Mouse (Mus musculus): ENCODE results near the gene Heg1. TPM values are rescaled to one million over a fixed set of nuclear protein-coding genes. Genes with fewer than 3 reads are reported as not detected.

Heg1 gene
- polyA plus RNA-seq, 1 experiment from 2014 or later, result 17.3 TPM

DNA sequence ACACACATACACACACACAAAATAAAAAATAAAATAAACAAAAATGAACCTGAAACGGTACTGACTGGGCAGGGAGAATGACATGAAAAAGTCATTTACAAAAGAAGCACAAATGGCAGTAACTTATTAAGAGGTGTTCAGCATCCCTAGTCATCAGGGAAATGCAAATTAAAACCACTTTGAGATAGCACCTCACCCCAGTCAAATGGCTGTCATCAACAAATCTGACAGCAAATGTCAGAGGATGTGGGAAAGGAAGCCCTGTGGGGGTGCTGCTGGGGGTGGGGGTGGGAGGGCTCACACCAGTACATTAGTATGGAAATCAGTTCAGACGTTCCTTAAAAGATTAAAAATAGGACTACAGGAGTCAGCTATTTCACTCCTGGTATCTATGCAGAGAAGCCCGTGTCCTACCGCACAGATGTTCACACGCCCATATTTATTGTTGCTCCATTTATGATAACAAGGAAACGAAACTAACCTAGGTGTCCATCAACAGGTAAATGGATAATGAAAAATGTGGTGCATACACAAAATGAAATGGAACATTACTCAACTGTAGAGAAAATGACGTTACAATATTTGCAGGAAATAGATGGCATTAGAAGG is 63.3 kb downstream of the Heg1 start:
- Histone ChIP-seq H3K4me1 (ENCODE audit: insufficient read depth, low read length) (no peaks in the 10 kb centered on the region), H3K27ac (ENCODE audit: low read length) (no peak overlapping the region), H3K36me3 (ENCODE audit: insufficient read depth, low read length) (0 out of 2 replicates have a peak, but pooled peaks cover 3% of the 10 kb centered on the region), H3K27me3 (ENCODE audit: insufficient read depth, low read length) (no peaks in the 10 kb centered on the region), H3K9ac (replicated peaks; ENCODE audit: low read length) (no peak overlapping the region), H3K4me3 (ENCODE audit: low read length) (no peak overlapping the region), H3K4me2 (replicated peaks; ENCODE audit: low read depth, low read length) (no peak overlapping the region), H3K9me3 (ENCODE audit: low read length) (no peaks in the 10 kb centered on the region)
- ATAC-seq (ENCODE audit: low FRiP score, low TSS enrichment), result no peak
- WGBS, result 68% methylated on average over 7 of the region's 7 CpGs

DNA sequence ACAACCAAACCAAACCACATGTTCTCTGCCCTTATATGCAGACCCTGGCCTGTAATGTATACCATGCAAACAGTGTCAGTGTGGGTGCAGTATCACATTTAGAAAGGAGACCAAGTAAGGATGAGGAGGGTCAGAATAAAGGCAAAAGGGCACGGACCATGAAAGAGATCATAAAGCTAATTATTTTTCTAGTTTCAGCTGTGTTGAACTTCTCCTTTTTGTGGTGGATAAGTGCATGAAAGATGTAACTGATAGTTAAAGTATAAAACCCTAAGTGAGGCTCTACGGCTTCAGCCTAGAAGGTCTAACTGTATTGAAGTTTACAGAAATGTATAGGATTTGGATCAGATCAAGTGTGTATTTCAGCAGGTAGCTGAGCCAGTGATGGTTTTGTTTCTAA is 63.8 kb downstream of the Heg1 start:
- no peak for ATAC-seq (ENCODE audit: low FRiP score, low TSS enrichment)
- no peaks in the 10 kb centered on the region for H3K9me3 ChIP-seq (ENCODE audit: low read length)
- no peak overlapping the region for H3K27ac ChIP-seq (ENCODE audit: low read length)
- WGBS, result 81% methylated on average over 2 of the region's 2 CpGs
- 0 out of 2 replicates have a peak, but pooled peaks cover 3% of the 10 kb centered on the region for H3K36me3 ChIP-seq (ENCODE audit: insufficient read depth, low read length)
- H3K4me2 ChIP-seq (replicated peaks; ENCODE audit: low read depth, low read length), result no peak overlapping the region
- H3K4me1 ChIP-seq (ENCODE audit: insufficient read depth, low read length), result no peaks in the 10 kb centered on the region
- H3K4me3 ChIP-seq (ENCODE audit: low read length), result no peak overlapping the region
- H3K27me3 ChIP-seq (ENCODE audit: insufficient read depth, low read length), result no peaks in the 10 kb centered on the region
- H3K9ac ChIP-seq (replicated peaks; ENCODE audit: low read length), result no peak overlapping the region

DNA sequence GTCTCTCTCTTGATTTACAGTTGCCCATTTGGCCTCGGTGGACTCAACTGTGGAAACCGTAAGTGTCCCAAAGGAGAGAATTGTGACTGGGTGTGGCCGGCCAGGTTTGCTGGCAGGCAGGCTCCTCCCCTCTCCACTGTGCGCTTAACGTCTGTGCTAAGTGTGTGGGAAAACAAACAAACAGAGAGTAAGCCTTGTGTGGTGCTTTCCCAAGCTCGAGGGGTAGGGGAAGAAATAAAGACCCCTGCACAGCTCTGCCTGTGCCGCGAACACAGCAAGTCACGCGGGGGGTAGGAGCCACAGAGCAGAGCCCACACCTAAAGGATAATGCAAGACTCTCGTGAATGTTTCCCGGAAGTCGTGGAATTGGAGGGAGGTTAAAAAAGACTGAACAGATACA is 67.0 kb downstream of the Heg1 start:
- Histone ChIP-seq H3K9ac (replicated peaks; ENCODE audit: low read length) (no peak overlapping the region), H3K27ac (ENCODE audit: low read length) (no peak overlapping the region), H3K4me2 (replicated peaks; ENCODE audit: low read depth, low read length) (peak overlapping the region; percentile 45), H3K36me3 (ENCODE audit: insufficient read depth, low read length) (0 out of 2 replicates have a peak, but pooled peaks cover 3% of the 10 kb centered on the region), H3K27me3 (ENCODE audit: insufficient read depth, low read length) (no peaks in the 10 kb centered on the region), H3K4me3 (ENCODE audit: low read length) (peak overlapping the region; percentile 31), H3K9me3 (ENCODE audit: low read length) (no peaks in the 10 kb centered on the region), H3K4me1 (ENCODE audit: insufficient read depth, low read length) (no peaks in the 10 kb centered on the region)
- WGBS, result 25% methylated on average over 13 of the region's 13 CpGs
- no peak; the same call in 1 of the 2 replicates for ATAC-seq (ENCODE audit: low FRiP score, low TSS enrichment)

DNA sequence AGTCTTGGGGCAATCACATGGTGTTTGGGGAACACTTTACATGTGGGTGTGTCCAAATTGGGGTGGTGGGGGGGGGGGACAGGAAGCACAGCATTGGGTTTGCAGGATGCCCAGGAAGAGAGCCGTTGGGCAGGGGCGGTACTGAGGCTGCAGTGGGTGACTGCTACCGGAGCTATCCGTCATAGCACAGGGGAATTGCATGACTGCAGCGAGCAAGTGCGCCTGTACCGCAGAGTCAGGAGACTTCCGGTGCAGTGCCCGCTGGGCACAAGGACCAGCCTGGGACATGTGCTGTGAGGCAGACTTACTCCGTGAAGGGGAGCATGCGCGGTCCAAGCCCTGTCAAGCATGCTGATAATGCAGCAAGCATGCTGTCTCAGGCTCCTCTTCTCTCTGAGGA is 67.4 kb downstream of the Heg1 start:
- Histone ChIP-seq H3K36me3 (ENCODE audit: insufficient read depth, low read length) (peaks cover 6% of the 10 kb centered on the region; the same call in 1 of the 2 replicates), H3K4me3 (ENCODE audit: low read length) (peak overlapping the region; percentile 31), H3K27me3 (ENCODE audit: insufficient read depth, low read length) (no peaks in the 10 kb centered on the region), H3K4me1 (ENCODE audit: insufficient read depth, low read length) (no peaks in the 10 kb centered on the region), H3K4me2 (replicated peaks; ENCODE audit: low read depth, low read length) (peak overlapping the region; percentile 45), H3K27ac (ENCODE audit: low read length) (no peak overlapping the region), H3K9ac (replicated peaks; ENCODE audit: low read length) (no peak overlapping the region), H3K9me3 (ENCODE audit: low read length) (no peaks in the 10 kb centered on the region)
- 67% methylated on average over 12 of the region's 12 CpGs for WGBS
- no peak for ATAC-seq (ENCODE audit: low FRiP score, low TSS enrichment)

DNA sequence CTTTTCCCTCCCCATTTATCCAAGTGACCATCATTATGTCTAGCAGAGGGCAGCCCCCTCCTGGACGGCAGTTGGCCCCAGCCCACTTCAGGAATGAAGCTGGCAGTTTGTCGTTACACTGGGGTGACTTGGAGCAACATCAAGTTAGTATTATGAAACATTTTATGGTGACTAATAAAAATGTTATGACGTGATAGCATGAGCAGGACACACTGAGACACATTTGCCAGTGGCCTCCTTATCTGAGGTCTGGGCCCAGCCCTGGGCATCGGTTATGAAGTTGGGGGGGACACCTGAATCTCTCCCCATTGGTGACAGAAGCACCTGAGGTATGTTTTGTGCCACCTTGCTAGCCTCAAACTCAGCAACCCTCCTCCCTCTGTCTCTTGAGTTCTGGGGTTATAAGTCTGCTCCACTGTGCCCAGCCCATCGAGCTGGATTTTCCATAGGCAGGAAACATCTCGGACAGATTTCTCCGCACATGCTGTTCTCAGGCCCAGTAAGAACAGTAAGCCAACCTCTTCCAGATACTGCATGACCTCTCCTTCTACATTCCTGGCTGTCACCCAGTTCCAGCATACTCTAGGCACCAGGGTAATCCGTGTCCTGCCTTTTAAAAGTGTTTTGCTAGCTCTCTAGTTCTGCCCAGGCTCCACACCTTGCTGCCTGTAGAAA is 68.9 kb downstream of the Heg1 start:
- H3K4me2 ChIP-seq (replicated peaks; ENCODE audit: low read depth, low read length), result no peak overlapping the region
- H3K9ac ChIP-seq (replicated peaks; ENCODE audit: low read length), result no peak overlapping the region
- 83% methylated on average over 8 of the region's 8 CpGs for WGBS
- H3K4me1 ChIP-seq (ENCODE audit: insufficient read depth, low read length), result no peaks in the 10 kb centered on the region
- H3K27ac ChIP-seq (ENCODE audit: low read length), result no peak overlapping the region
- H3K4me3 ChIP-seq (ENCODE audit: low read length), result no peak overlapping the region
- H3K27me3 ChIP-seq (ENCODE audit: insufficient read depth, low read length), result no peaks in the 10 kb centered on the region
- no peaks in the 10 kb centered on the region for H3K9me3 ChIP-seq (ENCODE audit: low read length)
- ATAC-seq (ENCODE audit: low FRiP score, low TSS enrichment), result no peak
- H3K36me3 ChIP-seq (ENCODE audit: insufficient read depth, low read length), result peaks cover 6% of the 10 kb centered on the region; the same call in 1 of the 2 replicates

DNA sequence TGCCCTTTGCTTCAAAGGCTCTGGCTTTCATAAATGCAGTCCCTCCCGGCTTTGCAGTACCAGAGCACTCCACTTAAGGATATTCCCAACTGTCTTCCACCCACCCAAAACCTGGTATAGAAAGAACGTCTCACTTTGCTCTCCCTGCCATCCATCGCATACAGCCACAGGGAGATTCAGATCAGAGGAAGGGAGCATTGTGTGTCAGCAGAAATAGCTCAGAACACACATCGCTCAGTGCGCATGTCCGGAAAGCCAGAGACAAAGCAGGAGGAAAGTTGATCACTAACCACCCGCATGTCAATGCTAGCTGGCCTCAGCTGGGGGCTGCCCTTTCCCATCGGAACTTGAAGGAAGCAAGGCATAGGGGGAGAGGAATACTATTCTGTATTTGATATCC is 71.1 kb downstream of the Heg1 start:
- H3K36me3 ChIP-seq (ENCODE audit: insufficient read depth, low read length), result peaks cover 6% of the 10 kb centered on the region; the same call in 1 of the 2 replicates
- H3K4me2 ChIP-seq (replicated peaks; ENCODE audit: low read depth, low read length), result no peak overlapping the region
- H3K27ac ChIP-seq (ENCODE audit: low read length), result no peak overlapping the region
- H3K9ac ChIP-seq (replicated peaks; ENCODE audit: low read length), result no peak overlapping the region
- WGBS, result 80% methylated on average over 8 of the region's 8 CpGs
- no peaks in the 10 kb centered on the region for H3K4me1 ChIP-seq (ENCODE audit: insufficient read depth, low read length)
- no peaks in the 10 kb centered on the region for H3K27me3 ChIP-seq (ENCODE audit: insufficient read depth, low read length)
- H3K4me3 ChIP-seq (ENCODE audit: low read length), result no peak overlapping the region
- H3K9me3 ChIP-seq (ENCODE audit: low read length), result no peaks in the 10 kb centered on the region
- ATAC-seq (ENCODE audit: low FRiP score, low TSS enrichment), result no peak

DNA sequence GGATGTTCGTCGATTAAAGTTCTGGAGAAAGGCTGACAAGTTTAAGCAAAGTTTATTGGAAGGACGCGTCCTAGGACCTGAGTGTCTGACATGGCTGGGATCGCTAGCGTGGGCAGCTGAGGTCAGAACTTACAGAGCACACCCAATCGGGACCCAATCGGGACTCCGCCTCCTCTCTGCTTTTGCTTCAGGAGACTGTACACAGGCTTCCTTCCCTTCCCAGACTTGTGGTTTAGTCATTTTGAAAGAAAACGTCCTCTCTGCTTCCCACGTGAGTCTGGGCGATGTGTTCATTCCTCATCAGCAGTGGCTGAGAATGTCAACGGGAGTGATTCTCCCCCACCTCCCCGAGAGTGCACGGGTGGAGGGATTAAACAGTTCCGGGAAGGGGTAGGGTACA is 71.8 kb downstream of the Heg1 start:
- WGBS, result 73% methylated on average over 16 of the region's 16 CpGs
- peaks cover 6% of the 10 kb centered on the region; the same call in 1 of the 2 replicates for H3K36me3 ChIP-seq (ENCODE audit: insufficient read depth, low read length)
- H3K27ac ChIP-seq (ENCODE audit: low read length), result no peak overlapping the region
- no peak overlapping the region for H3K9ac ChIP-seq (replicated peaks; ENCODE audit: low read length)
- H3K4me1 ChIP-seq (ENCODE audit: insufficient read depth, low read length), result 0 out of 2 replicates have a peak, but pooled peaks cover 3% of the 10 kb centered on the region
- H3K4me2 ChIP-seq (replicated peaks; ENCODE audit: low read depth, low read length), result no peak overlapping the region
- no peaks in the 10 kb centered on the region for H3K27me3 ChIP-seq (ENCODE audit: insufficient read depth, low read length)
- H3K4me3 ChIP-seq (ENCODE audit: low read length), result no peak overlapping the region
- H3K9me3 ChIP-seq (ENCODE audit: low read length), result no peaks in the 10 kb centered on the region
- ATAC-seq (ENCODE audit: low FRiP score, low TSS enrichment), result no peak

DNA sequence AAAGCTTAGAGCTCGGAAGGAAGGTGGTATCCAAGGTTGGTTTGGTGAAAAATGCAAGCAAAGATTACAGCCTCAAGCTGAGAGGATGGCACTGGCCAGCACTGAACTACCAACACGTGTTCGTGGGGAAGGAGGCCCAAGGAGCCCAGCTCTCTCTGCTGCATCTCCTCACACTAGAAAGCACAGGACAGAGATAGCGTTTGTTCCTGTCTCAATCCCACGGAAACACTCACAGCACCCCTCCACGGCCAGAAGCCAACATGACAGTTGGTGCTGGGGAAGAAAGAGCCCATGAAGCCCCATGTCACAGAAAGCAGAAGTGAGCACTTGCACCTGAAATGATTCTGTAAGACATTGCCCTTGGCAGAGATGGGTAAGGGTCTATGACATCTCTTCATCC is 72.2 kb downstream of the Heg1 start:
- H3K27me3 ChIP-seq (ENCODE audit: insufficient read depth, low read length), result no peaks in the 10 kb centered on the region
- ATAC-seq (ENCODE audit: low FRiP score, low TSS enrichment), result no peak
- no peak overlapping the region for H3K27ac ChIP-seq (ENCODE audit: low read length)
- no peak overlapping the region for H3K4me2 ChIP-seq (replicated peaks; ENCODE audit: low read depth, low read length)
- no peak overlapping the region for H3K9ac ChIP-seq (replicated peaks; ENCODE audit: low read length)
- no peak overlapping the region for H3K4me3 ChIP-seq (ENCODE audit: low read length)
- peaks cover 4% of the 10 kb centered on the region; the same call in 1 of the 2 replicates for H3K36me3 ChIP-seq (ENCODE audit: insufficient read depth, low read length)
- 66% methylated on average over 6 of the region's 6 CpGs for WGBS
- H3K4me1 ChIP-seq (ENCODE audit: insufficient read depth, low read length), result 0 out of 2 replicates have a peak, but pooled peaks cover 5% of the 10 kb centered on the region
- no peaks in the 10 kb centered on the region for H3K9me3 ChIP-seq (ENCODE audit: low read length)

DNA sequence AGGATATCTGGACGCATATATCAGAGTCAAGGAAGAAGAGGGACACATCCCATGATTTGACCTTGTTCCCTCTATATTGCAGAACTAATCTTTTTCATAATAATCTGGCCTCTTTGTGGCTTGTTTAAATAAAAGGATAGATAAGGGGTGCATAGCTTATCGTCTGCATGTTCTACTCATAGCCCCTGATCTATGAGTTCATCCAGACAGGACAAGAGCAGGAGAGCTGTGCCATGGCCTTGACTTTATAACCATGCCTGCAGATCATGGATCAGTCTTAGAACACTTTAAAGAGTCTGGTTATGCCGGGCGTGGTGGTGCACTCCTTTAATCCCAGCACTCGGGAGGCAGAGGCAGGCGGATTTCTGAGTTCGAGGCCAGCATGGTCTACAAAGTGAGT is 75.0 kb downstream of the Heg1 start:
- Histone ChIP-seq H3K27me3 (ENCODE audit: insufficient read depth, low read length) (no peaks in the 10 kb centered on the region), H3K27ac (ENCODE audit: low read length) (no peak overlapping the region), H3K4me1 (ENCODE audit: insufficient read depth, low read length) (0 out of 2 replicates have a peak, but pooled peaks cover 5% of the 10 kb centered on the region), H3K4me3 (ENCODE audit: low read length) (no peak overlapping the region), H3K9ac (replicated peaks; ENCODE audit: low read length) (no peak overlapping the region), H3K9me3 (ENCODE audit: low read length) (no peaks in the 10 kb centered on the region), H3K36me3 (ENCODE audit: insufficient read depth, low read length) (peaks cover 4% of the 10 kb centered on the region; the same call in 1 of the 2 replicates), H3K4me2 (replicated peaks; ENCODE audit: low read depth, low read length) (no peak overlapping the region)
- 96% methylated on average over 7 of the region's 7 CpGs for WGBS
- ATAC-seq (ENCODE audit: low FRiP score, low TSS enrichment), result no peak

DNA sequence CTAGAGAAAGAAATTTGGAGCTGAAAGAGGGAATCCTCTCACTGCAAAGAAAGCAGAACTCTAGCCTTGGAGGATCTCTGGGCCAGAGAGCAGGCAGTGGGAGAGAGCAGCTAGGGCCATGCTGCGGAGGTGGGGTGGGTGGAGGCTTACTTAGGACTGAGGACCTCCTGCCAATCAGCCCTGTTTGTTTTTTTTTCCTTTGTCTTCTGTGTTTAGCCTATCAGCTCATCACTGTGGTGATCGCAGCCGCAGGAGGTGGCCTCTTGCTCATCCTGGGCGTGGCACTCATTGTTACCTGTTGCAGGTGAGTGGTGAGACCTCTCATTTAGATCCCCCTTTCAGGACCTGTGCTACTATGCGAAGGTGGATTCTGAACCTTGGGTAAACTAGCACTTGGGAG is 76.4 kb downstream of the Heg1 start:
- no peak overlapping the region for H3K9ac ChIP-seq (replicated peaks; ENCODE audit: low read length)
- H3K4me1 ChIP-seq (ENCODE audit: insufficient read depth, low read length), result 0 out of 2 replicates have a peak, but pooled peaks cover 8% of the 10 kb centered on the region
- H3K4me3 ChIP-seq (ENCODE audit: low read length), result no peak overlapping the region
- ATAC-seq (ENCODE audit: low FRiP score, low TSS enrichment), result no peak
- 0 out of 2 replicates have a peak overlapping the region, but pooled peaks have one; percentile 12 for H3K4me2 ChIP-seq (replicated peaks; ENCODE audit: low read depth, low read length)
- no peaks in the 10 kb centered on the region for H3K27me3 ChIP-seq (ENCODE audit: insufficient read depth, low read length)
- H3K36me3 ChIP-seq (ENCODE audit: insufficient read depth, low read length), result peaks cover 4% of the 10 kb centered on the region; the same call in 1 of the 2 replicates
- no peak overlapping the region for H3K27ac ChIP-seq (ENCODE audit: low read length)
- no peaks in the 10 kb centered on the region for H3K9me3 ChIP-seq (ENCODE audit: low read length)
- WGBS, result 58% methylated on average over 5 of the region's 5 CpGs
